Mouse (Mus musculus) thymus, adult 2 months (tissue): Measurements from ENCODE around the gene Fam20b. TPM values are rescaled to one million over a fixed set of nuclear protein-coding genes. Genes with fewer than 3 reads are reported as not detected.

ENCODE experiments used
- DNase-seq: peaks from one replicate; pipeline ENCODE4 v3.0.0; 2021
- H3K27ac ChIP-seq: fragments of 200-500 bp; 2 replicates; pipeline ENCODE4 v1.5.1; 2012; ENCODE audit warnings: low read length, control low read depth; ENCODE audit not compliant: control insufficient read depth, insufficient read depth
- H3K27me3 ChIP-seq: fragments of 200-500 bp; 2 replicates; pipeline ENCODE4 v1.6.1; 2012; ENCODE audit warnings: mild to moderate bottlenecking, low read length, moderate library complexity, mixed read lengths; ENCODE audit not compliant: control insufficient read depth, insufficient read depth
- H3K36me3 ChIP-seq: fragments of 200-500 bp; 2 replicates; pipeline ENCODE4 v1.6.1; 2012; ENCODE audit warnings: mild to moderate bottlenecking, low read length, moderate library complexity; ENCODE audit not compliant: control insufficient read depth, insufficient read depth
- H3K4me1 ChIP-seq: fragments of 200-500 bp; replicated peaks from 2 replicates; pipeline ENCODE4 v1.6.1; 2012; ENCODE audit warnings: low read length; ENCODE audit not compliant: control insufficient read depth, insufficient read depth
- H3K4me3 ChIP-seq: fragments of 200-500 bp; 2 replicates; pipeline ENCODE4 v1.5.1; 2012; ENCODE audit warnings: mild to moderate bottlenecking, low read length, control low read depth, moderate library complexity; ENCODE audit not compliant: control insufficient read depth, insufficient read depth
- CTCF ChIP-seq: fragments of 200-500 bp; IDR thresholded peaks from 2 replicates; pipeline ENCODE4 v1.5.1; 2012; ENCODE audit warnings: mild to moderate bottlenecking, control low read depth, low read length, moderate library complexity, borderline replicate concordance; ENCODE audit not compliant: control insufficient read depth, poor library complexity, insufficient read depth; ENCODE audit errors: extremely low read depth
- POLR2A ChIP-seq: fragments of 200-500 bp; IDR thresholded peaks from 2 replicates; pipeline ENCODE4 v1.6.1; 2012; ENCODE audit warnings: mild to moderate bottlenecking, low read length, control low read depth, moderate library complexity; ENCODE audit not compliant: control insufficient read depth, poor library complexity, insufficient read depth; ENCODE audit errors: extremely low read depth
- WGBS: fragments of 180-500 bp; shearing (Covaris S2); methylation state at CpG from one replicate; pipeline ENCODE4 v1.1.7; 2018; 5-methylcytosine and 5-hydroxymethylcytosine counted together
- polyA plus RNA-seq: library from polyadenylated mRNA; depleted of rRNA; stranded (reverse); fragments of >200 nt; gene quantifications from 2 replicates; pipeline ENCODE4 v1.2.3, GENCODE M21; 2012

The Fam20b gene
- polyA plus RNA-seq, 1 experiment = 17.7 TPM

DNA sequence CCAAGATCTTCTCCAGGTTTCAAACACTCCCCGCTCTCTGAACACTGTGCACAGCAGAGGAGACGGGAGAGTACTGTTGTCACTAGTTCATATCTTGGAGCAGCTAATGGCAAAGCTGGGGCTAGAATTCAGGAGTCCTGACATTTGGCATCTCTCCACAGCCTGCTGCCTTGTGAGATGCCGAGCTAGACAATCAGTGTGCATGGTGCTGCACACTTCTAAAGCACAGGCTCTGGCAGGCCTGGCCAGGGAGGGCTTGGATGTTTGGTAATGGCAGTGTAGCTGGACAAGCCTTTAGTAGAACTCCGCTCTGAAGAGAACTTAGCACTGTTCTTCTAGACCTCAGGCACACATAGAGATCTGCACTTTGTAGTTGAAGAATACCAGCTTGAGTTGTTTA, 72.9 kb downstream of the Fam20b start:
- TF ChIP-seq POLR2A = no peak
- 97% methylated on average over 4 of the region's 4 CpGs for WGBS
- Histone ChIP-seq H3K36me3 (peaks cover 10% of the 10 kb centered on the region), H3K4me1 (no peaks in the 10 kb centered on the region), H3K27me3 (no peaks in the 10 kb centered on the region), H3K27ac (no peak overlapping the region), H3K4me3 (no peak overlapping the region)
- DNase-seq = no peak

DNA sequence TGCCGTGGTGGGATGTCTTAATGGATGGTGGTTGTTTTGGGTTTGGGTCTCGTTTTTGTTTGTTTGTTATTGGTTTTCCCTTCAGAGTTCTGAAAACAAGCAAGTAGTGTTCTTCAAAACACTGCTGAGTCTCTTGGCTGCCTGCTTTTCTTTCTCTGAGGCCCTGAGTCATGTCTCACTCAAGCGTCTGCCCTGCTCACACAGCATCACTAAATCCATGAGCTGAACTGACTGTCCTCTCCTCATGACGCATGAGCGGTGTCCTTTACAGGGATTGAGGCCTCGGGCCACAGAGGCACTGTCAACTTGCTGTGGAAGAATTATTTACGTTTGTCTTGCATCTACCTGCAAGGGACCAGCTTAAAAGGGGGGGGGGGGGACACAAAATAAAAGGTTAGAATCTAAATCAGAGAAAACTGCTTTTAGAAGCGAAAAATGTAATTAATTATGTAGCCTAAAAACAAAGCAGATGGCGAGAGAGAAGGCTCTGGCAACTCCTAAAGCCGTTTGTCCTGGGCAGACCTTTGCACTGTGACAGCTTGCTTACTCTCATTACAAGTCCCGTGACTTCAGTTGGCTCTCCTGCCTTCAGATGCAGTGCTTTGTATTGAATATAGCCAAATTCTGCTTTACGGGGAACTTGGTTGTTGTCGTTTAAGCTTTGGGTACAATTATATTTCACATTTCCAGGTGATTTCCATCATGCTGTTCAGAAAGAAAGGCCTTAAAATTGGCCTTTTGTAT, 73.9 kb downstream of the Fam20b start:
- no peak for DNase-seq
- Histone ChIP-seq H3K27ac (no peak overlapping the region), H3K4me3 (no peak overlapping the region), H3K27me3 (no peaks in the 10 kb centered on the region), H3K36me3 (peaks cover 15% of the 10 kb centered on the region), H3K4me1 (no peaks in the 10 kb centered on the region)
- WGBS = 94% methylated on average over 13 of the region's 13 CpGs
- TF ChIP-seq CTCF = no peak
- no peak for TF ChIP-seq POLR2A

DNA sequence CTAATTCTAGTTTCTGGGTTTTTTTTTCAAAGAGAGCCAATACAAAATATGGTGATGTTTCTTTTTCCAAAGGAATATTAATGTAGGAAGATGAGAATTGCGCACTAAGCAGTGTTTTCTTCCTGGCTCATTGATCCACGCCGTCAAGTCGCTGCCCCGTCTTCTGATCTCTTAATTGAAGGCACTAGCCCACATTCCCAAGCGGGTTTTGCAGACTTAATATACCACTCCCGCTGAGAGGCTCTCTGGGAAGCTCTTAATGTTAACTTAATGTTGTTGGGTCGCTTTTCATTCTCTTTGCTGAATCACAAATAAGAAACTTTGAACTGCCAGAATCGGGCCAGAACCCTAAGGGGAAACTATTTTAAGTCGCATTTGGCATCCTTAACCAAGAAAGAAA, 74.8 kb downstream of the Fam20b start:
- WGBS = 94% methylated on average over 10 of the region's 10 CpGs
- Histone ChIP-seq H3K27ac (no peak overlapping the region), H3K27me3 (no peaks in the 10 kb centered on the region), H3K4me1 (no peaks in the 10 kb centered on the region), H3K36me3 (peaks cover 15% of the 10 kb centered on the region), H3K4me3 (no peak overlapping the region)
- no peak for DNase-seq
- TF ChIP-seq POLR2A (no peak), CTCF (no peak)

DNA sequence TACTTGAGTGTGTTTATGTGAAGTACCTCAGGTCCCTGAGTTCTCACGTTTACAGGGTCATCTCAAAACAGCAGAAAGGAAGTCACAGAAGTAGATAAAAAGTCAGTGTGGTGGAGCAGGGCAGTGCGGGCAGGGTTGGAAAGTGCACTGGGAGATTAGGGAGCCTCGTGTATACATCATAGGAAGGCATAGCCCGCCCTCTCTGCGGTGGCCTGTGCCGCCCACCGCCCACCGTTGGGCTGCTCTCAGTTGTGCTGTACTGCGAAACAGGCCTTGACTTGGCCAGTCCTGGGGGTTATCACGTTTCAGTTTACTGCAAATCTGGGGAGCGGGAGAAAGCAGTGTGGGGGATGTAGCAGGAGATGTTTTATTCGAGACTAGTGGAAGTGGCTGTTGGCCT, 76.1 kb downstream of the Fam20b start:
- H3K36me3 ChIP-seq = peaks cover 15% of the 10 kb centered on the region
- no peak overlapping the region for H3K27ac ChIP-seq
- DNase-seq = no peak
- WGBS = 86% methylated on average over 12 of the region's 12 CpGs
- no peaks in the 10 kb centered on the region for H3K27me3 ChIP-seq
- no peaks in the 10 kb centered on the region for H3K4me1 ChIP-seq
- TF ChIP-seq CTCF = no peak
- H3K4me3 ChIP-seq = no peak overlapping the region

DNA sequence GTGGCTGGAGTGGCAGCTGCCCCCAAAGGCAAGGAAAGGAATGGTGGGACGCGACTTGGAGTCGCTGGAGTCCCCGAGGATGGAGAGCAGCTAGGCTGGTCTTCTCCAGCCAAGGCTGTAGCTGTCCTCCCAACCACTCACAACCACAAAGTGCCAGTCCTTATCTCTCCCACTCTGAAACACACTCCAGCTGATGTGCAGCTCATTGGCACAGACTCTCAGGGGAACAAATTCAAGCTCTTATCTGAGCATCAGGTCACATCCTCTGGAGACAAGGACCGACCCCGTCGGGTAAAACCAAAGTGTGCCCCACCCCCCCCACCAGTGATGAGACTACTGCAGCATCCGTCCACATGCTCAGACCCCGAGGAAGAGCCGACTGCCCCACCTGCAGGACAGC, 77.1 kb downstream of the Fam20b start:
- Histone ChIP-seq H3K4me3 (no peak overlapping the region), H3K27ac (no peak overlapping the region), H3K4me1 (no peaks in the 10 kb centered on the region), H3K27me3 (no peaks in the 10 kb centered on the region), H3K36me3 (peaks cover 15% of the 10 kb centered on the region)
- DNase-seq = no peak
- WGBS = 94% methylated on average over 10 of the region's 10 CpGs
- TF ChIP-seq CTCF (no peak), POLR2A (no peak)

DNA sequence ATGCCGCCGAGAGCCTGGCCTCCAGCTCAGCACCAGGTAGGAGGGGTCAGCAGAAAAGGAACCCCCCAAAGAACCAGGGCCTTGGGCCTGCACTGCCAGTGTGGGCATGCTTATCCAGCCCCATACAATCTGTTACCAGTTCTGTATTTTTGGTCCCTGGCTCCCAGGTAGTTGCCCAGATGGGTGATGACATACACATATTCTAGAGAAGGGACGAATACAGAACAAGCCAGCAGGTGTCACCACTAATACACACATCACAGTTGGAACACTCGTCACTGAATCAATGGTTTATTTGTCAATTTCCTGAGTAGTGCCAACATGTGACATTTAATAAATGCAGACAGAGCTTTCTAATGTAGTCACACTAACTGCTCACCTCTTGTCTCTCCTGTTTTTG, 78.3 kb downstream of the Fam20b start:
- Histone ChIP-seq H3K4me3 (no peak overlapping the region), H3K36me3 (peaks cover 17% of the 10 kb centered on the region), H3K27ac (no peak overlapping the region), H3K27me3 (no peaks in the 10 kb centered on the region), H3K4me1 (no peaks in the 10 kb centered on the region)
- DNase-seq = no peak
- TF ChIP-seq CTCF (no peak), POLR2A (no peak)
- 91% methylated on average over 4 of the region's 4 CpGs for WGBS

DNA sequence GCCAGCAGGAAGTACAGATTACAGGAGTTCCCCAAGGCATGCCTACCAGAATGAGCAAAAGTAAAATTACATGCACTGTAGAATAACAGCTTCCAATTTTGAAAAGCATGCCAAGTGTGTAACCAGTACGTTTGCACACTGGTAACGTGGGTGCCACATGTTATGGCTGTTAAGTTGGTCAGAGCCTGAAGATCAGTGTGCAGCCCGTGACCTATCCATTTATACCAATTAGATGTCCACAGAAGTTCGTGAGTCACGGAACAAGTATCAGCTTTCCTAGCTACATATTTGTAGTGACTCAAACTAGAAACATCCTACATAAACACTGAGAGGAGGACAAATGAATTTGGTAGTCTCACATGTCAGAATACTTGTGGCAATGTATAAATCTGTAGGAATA, 79.4 kb downstream of the Fam20b start:
- H3K27me3 ChIP-seq = no peaks in the 10 kb centered on the region
- 98% methylated on average over 5 of the region's 5 CpGs for WGBS
- no peak overlapping the region for H3K27ac ChIP-seq
- H3K4me3 ChIP-seq = no peak overlapping the region
- H3K4me1 ChIP-seq = no peaks in the 10 kb centered on the region
- H3K36me3 ChIP-seq = peaks cover 27% of the 10 kb centered on the region
- TF ChIP-seq CTCF = no peak
- TF ChIP-seq POLR2A = no peak
- no peak for DNase-seq
